Mouse (Mus musculus) sigmoid colon, adult 10 weeks (tissue): ENCODE data around the gene Olfr391-ps. TPM values are rescaled to one million over a fixed set of nuclear protein-coding genes. Genes with fewer than 3 reads are reported as not detected.

Source experiments
- polyA plus RNA-seq: library from polyadenylated mRNA; stranded (reverse); fragments of 350-450 nt; fragmentation: Illumina TruSeq; extraction: RNeasy Lipid Tissue Mini Kit (QIAGEN cat#74804); gene quantifications from one replicate; pipeline ENCODE4 v1.2.3, GENCODE M21; 2014; ENCODE audit warnings: low read depth, low replicate concordance

Olfr391-ps gene
- polyA plus RNA-seq, result not detected

DNA sequence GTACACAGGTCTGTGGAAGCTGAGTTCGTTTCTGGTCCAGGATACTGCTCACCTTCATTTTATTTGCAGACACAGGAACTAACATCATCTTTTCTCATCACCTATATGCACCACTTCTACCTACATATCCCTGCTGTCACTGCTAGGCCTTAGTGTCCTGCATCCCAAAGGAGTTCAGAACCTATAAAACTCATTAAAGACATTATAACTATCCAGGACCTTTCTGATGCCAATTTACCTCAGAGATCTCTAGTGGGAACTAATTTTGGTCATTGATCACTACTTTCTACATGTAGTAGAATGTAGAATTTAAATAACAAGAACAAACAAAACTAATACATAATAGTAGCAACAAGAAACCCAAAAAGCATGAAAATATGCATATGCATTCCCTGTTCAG, at the start of gene Olfr391-ps:
Gene Olfr391-ps (minus strand): TSS at position 101 of the 400 bp plus-strand sequence.

DNA sequence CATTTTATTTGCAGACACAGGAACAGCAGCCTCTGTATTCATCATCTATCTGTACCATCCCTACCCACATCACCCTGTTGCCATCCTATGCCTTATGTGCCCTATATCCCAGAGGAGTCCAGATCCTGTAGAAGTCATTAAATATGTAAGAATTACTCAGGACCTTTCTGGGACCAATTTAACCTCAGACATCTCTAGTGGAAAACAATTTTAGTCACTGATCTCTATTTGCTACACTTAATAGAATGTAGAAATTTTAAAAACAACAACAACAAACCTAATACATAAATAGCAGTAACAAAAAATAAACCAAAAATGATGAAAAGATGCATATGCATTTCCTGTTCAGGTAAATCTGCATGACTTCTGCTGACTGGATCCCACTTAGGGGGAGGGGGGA, 48.5 kb upstream of the Olfr391-ps start, which contains the start of gene Olfr393:
Gene Olfr393 (minus strand): TSS at position 101 of the 400 bp plus-strand sequence.

DNA sequence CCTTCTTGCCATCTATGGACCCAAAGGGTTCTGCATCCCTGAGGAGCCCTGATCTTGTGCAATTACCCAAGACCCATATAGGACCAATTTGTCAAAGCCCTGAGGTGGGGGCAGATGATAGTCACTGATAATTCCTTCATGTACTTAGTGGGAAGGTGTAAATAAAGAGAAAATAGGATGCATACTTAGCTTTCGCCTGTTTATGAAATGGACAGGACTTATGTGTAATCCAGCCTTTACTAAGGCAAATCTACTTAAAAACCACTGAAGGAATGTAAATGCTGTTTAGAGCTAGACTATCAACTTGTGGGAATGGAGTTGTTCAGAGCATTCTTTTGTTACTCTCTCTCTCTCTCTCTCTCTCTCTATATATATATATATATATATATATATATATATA, 14.1 kb upstream of the Olfr391-ps start, which contains the start of gene Olfr392:
Gene Olfr392 (minus strand): TSS at position 101 of the 400 bp plus-strand sequence.

DNA sequence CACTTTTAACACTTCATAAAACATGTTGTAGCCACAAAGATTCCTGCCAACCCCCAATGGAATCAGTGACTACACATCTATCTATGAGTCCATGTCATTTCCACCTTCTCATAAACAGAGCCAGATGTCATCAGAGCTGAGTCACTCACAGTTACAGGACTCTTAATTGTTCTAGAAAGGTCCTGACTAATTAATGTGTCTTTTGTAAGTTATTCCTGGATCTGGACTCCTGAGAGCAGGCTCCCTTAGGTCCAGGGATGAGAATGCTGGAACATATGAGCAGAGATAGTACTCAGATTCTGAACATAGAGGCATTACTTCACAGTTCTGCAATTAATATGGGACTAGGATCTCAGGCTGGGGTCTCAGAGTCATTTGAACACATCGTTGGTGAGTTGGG, 20.2 kb downstream of the Olfr391-ps start, which contains the start of gene Olfr390:
Gene Olfr390 (plus strand): TSS at position 301 of the 400 bp plus-strand sequence.

DNA sequence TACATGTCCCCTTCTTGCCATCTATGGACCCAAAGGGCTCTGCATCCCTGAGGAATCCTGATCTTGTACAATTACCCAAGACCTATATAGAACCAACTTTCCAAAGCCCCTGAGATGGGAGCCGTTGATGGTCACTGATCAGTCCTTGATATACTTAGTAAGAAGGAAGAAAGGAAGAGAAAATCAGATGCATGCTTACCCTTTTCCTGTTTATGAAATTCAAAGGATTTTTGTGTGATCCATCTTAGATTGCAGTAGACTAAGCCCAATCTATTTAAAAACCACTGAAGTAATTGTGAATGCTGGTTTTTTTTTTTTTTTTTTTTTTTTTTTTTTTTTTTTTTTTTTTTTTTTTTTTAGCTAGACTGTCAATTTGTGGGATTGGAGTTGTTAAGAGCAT, 22.2 kb downstream of the Olfr391-ps start, which contains the start of gene Olfr389:
Gene Olfr389 (minus strand): TSS at position 101 of the 400 bp plus-strand sequence.

Other genes with a start within 250 kb of the Olfr391-ps start
- gene Olfr385, start 210.0 kb downstream of the Olfr391-ps start, polyA plus RNA-seq, result not detected
- not detected for gene Olfr384, start 204.5 kb downstream of the Olfr391-ps start, polyA plus RNA-seq
- gene Zfp735, start 114.3 kb downstream of the Olfr391-ps start, polyA plus RNA-seq, result not detected
- not detected for gene Olfr389, start 22.3 kb downstream of the Olfr391-ps start, polyA plus RNA-seq
- not detected for gene Olfr390, start 20.1 kb downstream of the Olfr391-ps start, polyA plus RNA-seq
- gene Olfr392, start 14.0 kb upstream of the Olfr391-ps start, polyA plus RNA-seq, result not detected
- gene Olfr393, start 48.4 kb upstream of the Olfr391-ps start, polyA plus RNA-seq, result not detected
- gene Olfr394, start 87.7 kb upstream of the Olfr391-ps start, polyA plus RNA-seq, result not detected
- gene Olfr395, start 106.2 kb upstream of the Olfr391-ps start, polyA plus RNA-seq, result not detected
- not detected for gene Olfr23, start 133.6 kb upstream of the Olfr391-ps start, polyA plus RNA-seq
- not detected for gene Olfr397, start 157.8 kb upstream of the Olfr391-ps start, polyA plus RNA-seq
- gene Olfr398, start 187.4 kb upstream of the Olfr391-ps start, polyA plus RNA-seq, result not detected